ENCODE assay signal across 15 mouse cellular contexts in genomic region chr7:58715576-58716144, GRCm38 (mm10).
"Had no signal": no experiment of that assay in that cellular context is flagged by ENCODE, and none has a peak within 500 bp of the region (broad histone marks: within the 10 kb centered on the region; RNA-seq: fewer than 3 reads in every experiment).

No protein-coding gene starts in this region.

- H3K27me3 ChIP-seq: kidney, embryonic 15.5 days; liver, embryonic 15.5 days; megakaryocyte, embryonic 14.5 days; midbrain, embryonic 13.5 days had no signal

- H3K4me1 ChIP-seq: liver, embryonic 15.5 days; midbrain, embryonic 13.5 days had no signal

- H3K27ac ChIP-seq: hindbrain, postnatal 0 days; kidney, embryonic 15.5 days; liver, embryonic 15.5 days; macrophage; midbrain, embryonic 13.5 days had no signal

- ATAC-seq: hindbrain, postnatal 0 days; intestine, embryonic 16.5 days; midbrain, embryonic 13.5 days had no signal

- DNase-seq: kidney, adult 2 months; kidney, postnatal 14 days; layer of hippocampus, adult 9-11 months; lung, adult 2 months; lung, postnatal 10 days; right cerebral cortex, postnatal 25 days; thymus, postnatal 36 days had no signal

- H3K4me2 ChIP-seq: kidney, embryonic 15.5 days; liver, embryonic 11.5 days; liver, embryonic 15.5 days; midbrain, embryonic 13.5 days had no signal

- H3K9ac ChIP-seq: kidney, embryonic 15.5 days; liver, embryonic 15.5 days; midbrain, embryonic 13.5 days had no signal

- H3K9me3 ChIP-seq: kidney, embryonic 15.5 days; liver, embryonic 15.5 days; megakaryocyte, embryonic 14.5 days; midbrain, embryonic 13.5 days had no signal

- H3K36me3 ChIP-seq: kidney, embryonic 15.5 days; liver, embryonic 15.5 days; midbrain, embryonic 13.5 days had no signal

- H3K4me3 ChIP-seq: kidney, embryonic 15.5 days; liver, embryonic 15.5 days; megakaryocyte, embryonic 14.5 days; midbrain, embryonic 13.5 days had no signal
